Comparison of ENCODE assay signal across 9 mouse cellular contexts in genomic region chr19:10449708-10450107, GRCm38 (mm10). TPM values are rescaled to one million over a fixed set of nuclear protein-coding genes. Genes with fewer than 3 reads are reported as not detected.
DNase-seq lines count a peak whose midpoint lies in the region; ATAC-seq and TF ChIP-seq lines count a peak whose summit lies in the region.
"Had no signal": no experiment of that assay in that cellular context is flagged by ENCODE, and none has a peak within 500 bp of the region (broad histone marks: within the 10 kb centered on the region; RNA-seq: fewer than 3 reads in every experiment).

No protein-coding gene starts in this region.

- no peak overlapping the region for H3K4me3 ChIP-seq in ES-E14 (ENCODE audit: insufficient read depth in 1 of 2, low read depth in 1 of 2, low read length in 2 of 2, poor library complexity in 1 of 2, severe bottlenecking in 1 of 2)
- no peak overlapping the region for H3K4me3 ChIP-seq in hindbrain, embryonic 10.5 days
- no peak overlapping the region for H3K4me3 ChIP-seq in layer of hippocampus, adult 2 months

- no peaks in the 10 kb centered on the region for H3K9me3 ChIP-seq in ES-E14 (ENCODE audit: control insufficient read depth, insufficient read depth, low read depth, low read length)
- H3K9me3 ChIP-seq in hindbrain, embryonic 10.5 days: no peaks in the 10 kb centered on the region

- peak; percentile 79 for DNase-seq in ES-E14 (ENCODE audit: low read depth, low spot score)
- DNase-seq in adrenal gland, postnatal 36 days: peak; percentile 59 to 73
- DNase-seq in hindbrain, embryonic 10.5 days (ENCODE audit: low spot score): peak; percentile 76
- peak; percentile 83 to 89 for DNase-seq in layer of hippocampus, adult 2 months (ENCODE audit: low spot score in 2 of 2)
- DNase-seq in lung, postnatal 10 days: peak; percentile 86
- peak; percentile 75 for DNase-seq in retina, postnatal 7 days (ENCODE audit: low read depth, low spot score)

- peaks cover 0 to 5% of the 10 kb centered on the region in 2 experiments; a peak in 1 of 4 replicates for H3K4me1 ChIP-seq in ES-E14 (ENCODE audit: control insufficient read depth in 2 of 2, insufficient read depth in 2 of 2, low read length in 2 of 2, poor library complexity in 1 of 2)
- H3K4me1 ChIP-seq in hindbrain, embryonic 10.5 days (replicated peaks): peaks cover 16% of the 10 kb centered on the region

- no peaks in the 10 kb centered on the region for H3K36me3 ChIP-seq in ES-E14 (ENCODE audit: control insufficient read depth, insufficient read depth, low read length, poor library complexity, severe bottlenecking)
- H3K36me3 ChIP-seq in hindbrain, embryonic 10.5 days: peaks cover 10% of the 10 kb centered on the region; the same call in 1 of the 2 replicates

- WGBS in hindbrain, embryonic 10.5 days: 9% methylated on average over 3 of the region's 3 CpGs

- H3K27ac ChIP-seq in ES-E14 (ENCODE audit: insufficient read depth, low read depth, low read length, poor library complexity, severe bottlenecking): no peak overlapping the region
- H3K27ac ChIP-seq in hindbrain, embryonic 10.5 days: no peak overlapping the region
- peak overlapping the region; percentile 67; the same call in 1 of the 2 replicates for H3K27ac ChIP-seq in layer of hippocampus, adult 2 months
- H3K27ac ChIP-seq: macrophage had no signal

- in situ Hi-C loops in ES-E14 (cut with MboI; ENCODE audit: low sequenced_read_pairs in 2 of 2, unreplicated experiment in 2 of 2): no loop called here

- peaks cover 34% of the 10 kb centered on the region for H3K27me3 ChIP-seq in hindbrain, embryonic 10.5 days (ENCODE audit: insufficient read depth, poor library complexity, severe bottlenecking)

- TF ChIP-seq CTCF in layer of hippocampus, adult 2 months (conservative IDR thresholded peaks at IDR 0.05): peak; percentile 91

- no peak overlapping the region for H3K9ac ChIP-seq in ES-E14 (ENCODE audit: insufficient read depth, low read depth, low read length, poor library complexity, severe bottlenecking)

- peak; percentile 61; the same call in 1 of the 2 replicates for ATAC-seq in erythroblast, adult 5-6 weeks (replicated peaks; ENCODE audit: low FRiP score, poor library complexity, severe bottlenecking)
- no peak for ATAC-seq in activated CD4-positive, CD25-positive, alpha-beta regulatory T cell, adult 4 months

TF ChIP-seq in ES-E14, 5 proteins besides CTCF, POLR2A, EP300 and RAD21:
- no peak for TF ChIP-seq MAFK (IDR thresholded peaks at IDR 0.05; ENCODE audit: insufficient read depth, low read depth, low read length)
- peak; percentile 89 for TF ChIP-seq ZC3H11A (IDR thresholded peaks at IDR 0.05; ENCODE audit: borderline replicate concordance, low read depth, low read length)

RNA-seq across cellular contexts. Expression of gene Lrrc10b, which starts 7.6 kb away (rescaled TPM):
- total RNA-seq in ES-E14 (2012; rRNA removed): 0.27 and 0.37 TPM in 2 replicates
- 1 to 10 TPM; 3.5 to 6.2 TPM for total RNA-seq in adrenal gland, postnatal 36 days (2021)
- not detected in 2 replicates for total RNA-seq in erythroblast, adult 5-6 weeks (2015; ENCODE audit: low replicate concordance)
- not detected in 2 replicates for total RNA-seq in erythroblast, adult 5-6 weeks (2017; ENCODE audit: low replicate concordance)
- polyA plus RNA-seq in hindbrain, embryonic 10.5 days (2016; fragmentation: Nextera tagmentation; extraction: Ambion mirVana): 1.9 and 2.0 TPM in 2 replicates
- 10 to 100 TPM; 83.9 to 84.6 TPM for total RNA-seq in layer of hippocampus, adult 2 months (2021)
- polyA plus RNA-seq in activated CD4-positive, CD25-positive, alpha-beta regulatory T cell, adult 4 months (2017; shearing (Covaris generic)): not detected

RNA-seq across cellular contexts. Expression of gene Ppp1r32, which starts 33.0 kb away (rescaled TPM):
- total RNA-seq in ES-E14 (2012; rRNA removed): 0.48 and 0.62 TPM in 2 replicates
- under 1 TPM; 0.63 to 0.93 TPM for total RNA-seq in adrenal gland, postnatal 36 days (2021)
- not detected in 2 replicates for total RNA-seq in erythroblast, adult 5-6 weeks (2015; ENCODE audit: low replicate concordance)
- 0.94 TPM in 1 of 2 replicates, not detected in the other for total RNA-seq in erythroblast, adult 5-6 weeks (2017; ENCODE audit: low replicate concordance)
- polyA plus RNA-seq in hindbrain, embryonic 10.5 days (2016; fragmentation: Nextera tagmentation; extraction: Ambion mirVana): 0.70 and 2.7 TPM in 2 replicates
- 1 to 10 TPM; 2.4 to 3.0 TPM for total RNA-seq in layer of hippocampus, adult 2 months (2021)
- polyA plus RNA-seq in activated CD4-positive, CD25-positive, alpha-beta regulatory T cell, adult 4 months (2017; shearing (Covaris generic)): under 1 TPM in 1 of 2 experiments, not detected in 1; 0.41 TPM
- polyA plus RNA-seq: macrophage had no signal

Comparison
In these comparisons a context has a peak if more than half of its experiments do, and no peak if none do; other contexts are left out.
1. RNA of gene Lrrc10b, which starts 7.6 kb away (total RNA-seq): 83.9 to 84.6 TPM in layer of hippocampus, adult 2 months; 3.5 to 6.2 TPM in adrenal gland, postnatal 36 days, 0.27 to 0.37 TPM in ES-E14 and not detected in erythroblast, adult 5-6 weeks; every median in the first group is over 10 times any median in the second.
2. Peak in every context shown above with its lines, with median percentiles within 50 percentile points of each other: DNase-seq.